Mouse (Mus musculus): ENCODE measurements around the gene Phf2.

GRCm38 (mm10) chr13:48760855-48761436 lies 110.0 kb downstream of the Phf2 start:
- TF ChIP-seq CTCF (IDR thresholded peaks at IDR 0.05; ENCODE audit: control insufficient read depth, insufficient read depth, low read length) = no peak
- no peak for TF ChIP-seq POLR2A (IDR thresholded peaks at IDR 0.05; ENCODE audit: borderline replicate concordance, control insufficient read depth, low read depth, low read length)

Measured in bone marrow, adult 2 months (tissue).